Mouse (Mus musculus): ENCODE measurements around the gene 2310057N15Rik. TPM values are rescaled to one million over a fixed set of nuclear protein-coding genes. Genes with fewer than 3 reads are reported as not detected.
"Not testable (repeated sequence)": the region's sequence is repeated elsewhere in the genome, so short reads cannot be mapped to it uniquely, and the experiment has no call there.

Gene 2310057N15Rik
- not detected for total RNA-seq (2022)

DNA sequence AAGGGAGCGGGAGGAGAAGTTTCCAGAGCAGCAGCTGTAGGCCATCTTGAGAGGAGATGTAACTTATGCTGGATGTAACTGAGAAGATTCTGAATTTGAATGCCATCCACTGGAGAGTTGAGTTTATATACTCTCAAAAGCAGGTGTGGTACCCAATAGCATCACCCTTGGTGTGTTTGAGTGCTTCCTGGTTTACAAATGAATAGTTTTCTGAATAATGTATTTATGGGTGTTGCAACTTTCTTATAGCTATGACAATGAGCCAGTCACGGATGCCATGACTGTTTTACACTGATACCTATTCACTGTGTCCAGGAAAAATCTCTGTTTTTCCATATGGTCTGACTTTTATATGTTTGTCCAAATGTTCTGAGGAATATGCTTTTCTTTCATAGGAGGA is at the start of gene 2310057N15Rik:
Gene 2310057N15Rik, minus strand, starts transcription at position 101 of the 400 bp plus-strand sequence.
- DNase-seq (ENCODE audit: low spot score), result no peak

DNA sequence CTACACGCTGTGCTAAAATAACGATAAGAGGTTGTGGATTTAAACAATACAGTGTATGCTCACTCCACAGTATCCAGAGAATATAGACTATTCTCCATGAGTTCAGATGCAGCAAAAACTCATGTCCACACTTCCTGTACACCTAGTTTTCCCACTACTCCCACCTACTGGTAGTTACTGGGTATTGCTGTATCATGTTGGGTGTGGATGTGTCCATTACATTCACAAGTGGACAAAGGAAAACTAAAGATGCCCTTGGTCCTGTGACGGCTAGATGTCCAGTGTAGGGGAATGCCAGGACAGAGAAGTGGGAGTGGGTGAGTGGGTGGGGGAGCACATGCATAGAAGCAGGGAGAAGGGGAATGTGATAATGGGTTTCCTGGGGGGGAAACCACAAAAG is 49.7 kb upstream of the 2310057N15Rik start:
- no peak for DNase-seq (ENCODE audit: low spot score)

DNA sequence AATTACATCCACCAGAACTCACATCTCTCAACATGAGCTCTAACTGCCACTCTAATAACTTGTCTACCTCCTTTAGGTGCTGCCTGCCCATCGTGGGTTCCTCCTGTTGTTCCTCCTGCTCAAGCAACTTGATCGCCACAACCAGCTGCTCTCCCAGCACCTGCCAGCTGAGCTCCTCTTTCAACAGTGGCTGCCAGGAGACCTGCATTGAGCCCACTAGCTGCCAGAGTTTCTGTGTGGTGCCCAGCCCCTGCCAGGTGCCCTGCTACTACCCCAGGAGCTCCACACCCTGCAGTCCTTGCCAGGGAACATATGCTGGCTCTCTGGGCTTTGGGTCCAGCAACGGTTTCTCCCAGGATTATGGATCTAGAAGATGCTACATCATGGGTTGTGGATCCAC is 46.1 kb upstream of the 2310057N15Rik start, which contains the start of gene Krtap15:
Gene Krtap15, plus strand, starts transcription at position 150 of the 400 bp plus-strand sequence.
- DNase-seq (ENCODE audit: low spot score), result no peak

DNA sequence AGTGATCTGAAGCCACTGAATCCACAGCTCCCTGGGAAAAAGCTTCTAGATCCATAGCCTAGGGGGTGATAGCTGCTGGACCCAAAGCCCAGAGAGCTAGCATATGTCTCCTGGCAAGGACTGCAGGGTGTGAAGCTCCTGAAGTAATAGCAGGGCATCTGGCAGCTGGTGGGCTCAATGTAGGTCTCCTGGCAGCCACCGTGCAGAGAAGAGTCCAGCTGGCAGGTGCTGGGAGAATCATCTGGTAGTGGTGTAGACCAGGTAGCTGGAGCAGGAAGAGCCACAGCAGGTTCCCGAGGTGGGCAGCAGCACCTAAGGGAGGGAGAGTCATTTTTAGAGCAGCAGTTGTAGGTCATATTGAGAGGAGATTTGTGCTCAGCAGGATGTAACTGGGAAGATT is 37.8 kb upstream of the 2310057N15Rik start, which contains the start of gene Gm20741:
Gene Gm20741, minus strand, starts transcription at position 394 of the 400 bp plus-strand sequence.
- no peak for DNase-seq (ENCODE audit: low spot score)

DNA sequence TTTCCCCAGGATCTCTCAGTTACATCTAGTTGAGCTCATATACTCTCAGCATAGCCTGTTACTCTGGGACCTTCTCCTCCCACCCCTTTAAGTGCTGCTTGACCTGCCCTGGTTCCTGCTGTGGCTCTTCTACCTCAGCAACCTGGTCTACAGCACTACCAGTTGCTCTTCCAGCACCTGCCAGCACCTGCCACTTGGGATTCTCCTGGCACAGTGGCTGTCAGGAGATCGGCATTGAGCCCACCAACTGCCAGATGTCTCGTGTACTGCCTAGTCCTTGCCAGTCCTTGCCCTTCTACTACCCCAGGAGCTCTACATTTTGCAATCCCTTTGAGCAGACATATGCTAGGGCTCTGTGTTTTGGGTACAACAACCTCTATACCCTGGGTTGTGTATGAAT is 12.8 kb upstream of the 2310057N15Rik start:
- no peak for DNase-seq (ENCODE audit: low spot score)

DNA sequence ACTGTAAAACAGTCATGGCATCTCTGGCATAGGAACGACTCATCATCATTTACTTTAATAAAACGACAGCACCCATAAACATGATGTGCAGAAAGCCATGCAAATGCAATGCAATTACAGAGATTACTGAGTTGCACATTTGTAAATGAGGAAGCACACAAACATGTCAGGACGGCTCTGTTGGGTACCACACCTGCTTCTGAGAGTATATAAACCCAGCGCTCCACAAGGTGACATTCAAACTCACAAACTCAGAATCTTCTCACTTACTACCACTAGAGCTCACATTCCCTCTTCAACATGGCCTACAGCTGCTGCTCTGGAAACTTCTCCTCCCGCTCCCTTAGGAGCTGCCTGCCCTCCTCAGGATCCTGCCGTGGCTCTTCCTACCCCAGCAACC is 3.6 kb upstream of the 2310057N15Rik start, which contains the start of gene Gm5965:
Gene Gm5965, plus strand, starts transcription at position 301 of the 400 bp plus-strand sequence.
- no peak for DNase-seq (ENCODE audit: low spot score)

DNA sequence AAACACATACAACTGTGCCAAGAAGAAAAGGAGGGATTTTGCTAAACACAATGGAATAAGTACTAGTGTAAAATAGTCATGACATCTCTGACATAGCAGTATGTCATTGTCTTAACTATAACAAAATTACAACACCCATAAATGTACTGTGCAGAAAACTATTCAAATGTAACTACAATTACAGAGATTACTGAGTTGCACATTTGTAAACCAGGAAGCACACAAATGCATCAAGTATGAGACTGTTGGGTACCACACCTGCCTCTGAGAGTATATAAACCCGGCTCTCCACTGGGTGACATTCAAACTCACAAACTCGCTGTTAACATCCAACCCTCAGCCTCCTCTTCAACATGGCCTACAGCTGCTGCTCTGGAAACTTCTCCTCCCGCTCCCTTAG is 15.5 kb downstream of the 2310057N15Rik start, which contains the start of gene 2310034C09Rik:
Gene 2310034C09Rik, plus strand, starts transcription at position 301 of the 400 bp plus-strand sequence.
- not testable (repeated sequence) for DNase-seq (ENCODE audit: low spot score)

DNA sequence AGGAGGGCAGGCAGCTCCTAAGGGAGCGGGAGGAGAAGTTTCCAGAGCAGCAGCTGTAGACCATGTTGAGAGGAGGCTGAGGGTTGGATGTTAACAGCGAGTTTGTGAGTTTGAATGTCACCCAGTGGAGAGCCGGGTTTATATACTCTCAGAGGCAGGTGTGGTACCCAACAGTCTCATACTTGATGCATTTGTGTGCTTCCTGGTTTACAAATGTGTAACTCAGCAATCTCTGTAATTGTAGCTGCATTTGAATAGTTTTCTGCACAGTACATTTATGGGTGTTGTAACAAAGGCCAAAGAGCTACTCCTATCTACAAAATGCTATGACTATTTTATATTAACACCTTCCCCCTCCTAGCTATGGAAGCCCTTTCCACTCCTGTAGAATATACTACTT is 22.5 kb downstream of the 2310057N15Rik start, which contains the start of gene Krtap13:
Gene Krtap13, minus strand, starts transcription at position 101 of the 400 bp plus-strand sequence.
- not testable (repeated sequence) for DNase-seq (ENCODE audit: low spot score)

DNA sequence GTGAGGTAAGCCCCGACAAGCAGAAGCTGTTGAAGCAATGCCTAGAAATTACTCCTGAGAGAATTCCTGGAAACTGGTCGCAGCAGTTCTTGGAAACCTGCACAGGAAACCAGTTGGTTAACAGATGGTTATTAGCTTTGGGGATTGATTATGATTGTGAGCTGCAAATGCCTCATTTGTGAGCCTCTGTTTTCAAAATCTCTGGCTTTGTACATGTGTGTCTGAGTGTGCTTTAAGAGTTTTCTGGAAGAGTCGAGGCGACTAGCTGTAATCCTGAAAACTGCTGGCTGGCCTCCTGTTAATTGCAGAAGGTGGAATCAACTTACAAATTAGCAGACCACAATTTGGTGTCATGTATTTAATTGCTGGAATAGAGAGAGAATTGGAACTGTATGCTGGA is 26.1 kb downstream of the 2310057N15Rik start:
- no peak for DNase-seq (ENCODE audit: low spot score)

DNA sequence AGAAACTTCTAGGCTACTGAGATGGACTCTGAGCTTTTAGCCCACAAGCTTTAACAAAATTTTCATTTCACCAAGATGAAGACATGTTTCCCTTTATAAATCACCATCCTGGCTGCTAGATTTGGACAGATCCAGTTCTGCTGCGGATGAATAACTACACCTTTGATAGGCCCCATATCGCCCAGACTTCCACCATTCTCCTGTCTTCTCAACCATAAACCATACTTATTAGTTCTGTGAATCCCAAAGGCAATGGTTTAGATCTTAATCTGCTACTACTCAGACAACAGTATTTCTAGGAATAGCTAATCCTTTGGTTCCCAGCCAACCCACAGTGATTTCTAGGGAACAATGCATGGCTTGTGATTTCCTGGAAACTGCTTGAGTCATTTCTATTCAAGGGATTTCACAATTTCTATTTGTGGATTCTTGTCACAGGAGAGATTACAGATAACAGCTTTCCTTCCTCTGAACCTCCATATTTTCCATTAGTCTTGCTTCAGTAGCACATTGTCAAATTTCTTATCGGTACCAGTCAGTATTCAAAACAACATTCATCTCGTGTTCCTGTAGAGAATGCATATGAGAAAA is 29.2 kb downstream of the 2310057N15Rik start:
- no peak for DNase-seq (ENCODE audit: low spot score)

DNA sequence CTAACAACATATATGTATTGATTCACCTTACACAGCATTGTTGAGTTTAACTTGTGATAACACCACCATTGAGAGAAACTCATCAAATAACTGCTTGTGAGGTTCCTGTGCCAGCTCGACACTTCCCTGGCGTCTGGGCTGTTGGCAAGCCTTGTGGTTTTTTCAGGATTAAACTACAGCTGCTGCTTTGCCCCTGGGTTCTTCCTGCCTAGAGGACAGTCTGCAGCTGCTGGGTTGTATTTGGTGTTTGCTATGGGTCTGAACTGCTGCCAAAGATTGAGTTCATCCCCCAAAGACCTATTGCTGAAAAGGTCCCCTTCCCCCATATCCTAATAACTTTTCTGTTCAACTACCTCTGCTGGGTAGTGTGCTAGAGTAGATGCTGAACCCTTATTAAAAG is 38.6 kb downstream of the 2310057N15Rik start:
- DNase-seq (ENCODE audit: low spot score), result no peak

DNA sequence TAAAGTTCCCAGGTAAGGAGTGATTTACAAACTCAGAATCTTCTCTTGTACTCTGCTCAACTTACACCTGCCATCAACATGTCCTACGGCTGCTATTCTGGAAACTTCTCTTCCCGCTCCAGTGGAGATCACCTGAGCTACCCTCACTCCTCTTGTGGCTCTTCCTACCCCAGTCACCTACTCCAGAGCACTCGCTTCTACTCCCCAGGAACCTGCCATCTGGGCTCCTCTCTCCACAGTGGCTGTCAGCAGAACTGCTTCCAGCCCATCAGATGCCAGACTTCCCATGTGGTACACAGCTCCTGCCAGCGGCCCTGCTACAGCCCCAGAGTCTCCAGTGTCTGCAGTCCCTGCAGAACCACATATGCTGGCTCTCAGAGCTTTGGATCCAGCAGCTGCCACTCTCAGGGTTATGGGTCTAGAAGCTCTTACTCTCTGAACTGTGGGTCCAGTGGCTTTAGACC is 45.2 kb downstream of the 2310057N15Rik start, which contains the start of gene Krtap13-1:
Gene Krtap13-1, plus strand, starts transcription at position 51 of the 464 bp plus-strand sequence.
- DNase-seq (ENCODE audit: low spot score), result no peak

Other genes starting within 250 kb of the 2310057N15Rik start
- not detected for gene Cldn8, start 211.0 kb downstream of the 2310057N15Rik start, total RNA-seq (2022)
- gene Krtap24-1, start 161.9 kb downstream of the 2310057N15Rik start, total RNA-seq (2022), result not detected
- gene 2310079G19Rik, start 146.5 kb downstream of the 2310057N15Rik start, total RNA-seq (2022), result not detected
- not detected for gene Krtap26-1, start 126.4 kb downstream of the 2310057N15Rik start, total RNA-seq (2022)
- gene Krtap27-1, start 102.5 kb downstream of the 2310057N15Rik start, total RNA-seq (2022), result not detected
- not detected for gene 2310061N02Rik, start 66.2 kb downstream of the 2310057N15Rik start, total RNA-seq (2022)
- gene Krtap13-1, start 45.3 kb downstream of the 2310057N15Rik start, total RNA-seq (2022), result not detected
- gene Krtap13, start 22.6 kb downstream of the 2310057N15Rik start, total RNA-seq (2022), result not detected
- not detected for gene 2310034C09Rik, start 15.4 kb downstream of the 2310057N15Rik start, total RNA-seq (2022)
- gene Gm5965, start 3.7 kb upstream of the 2310057N15Rik start, total RNA-seq (2022), result not detected
- not detected for gene Gm20741, start 38.0 kb upstream of the 2310057N15Rik start, total RNA-seq (2022)
- gene Krtap15, start 46.0 kb upstream of the 2310057N15Rik start, total RNA-seq (2022), result not detected
- not detected for gene Krtap14, start 51.9 kb upstream of the 2310057N15Rik start, total RNA-seq (2022)
- gene Krtap19-1, start 95.2 kb upstream of the 2310057N15Rik start, total RNA-seq (2022), result not detected
- gene Krtap19-2, start 100.1 kb upstream of the 2310057N15Rik start, total RNA-seq (2022), result not detected
- gene Krtap19-3, start 103.8 kb upstream of the 2310057N15Rik start, total RNA-seq (2022), result not detected
- gene Krtap19-4, start 110.9 kb upstream of the 2310057N15Rik start, total RNA-seq (2022), result not detected
- gene Krtap19-5, start 122.3 kb upstream of the 2310057N15Rik start, total RNA-seq (2022), result not detected
- gene Krtap19-9b, start 158.1 kb upstream of the 2310057N15Rik start, total RNA-seq (2022), result not detected
- not detected for gene Krtap16-3, start 188.7 kb upstream of the 2310057N15Rik start, total RNA-seq (2022)
- gene Krtap22-2, start 236.6 kb upstream of the 2310057N15Rik start, total RNA-seq (2022), result not detected
- gene Gm10229, start 241.1 kb upstream of the 2310057N15Rik start, total RNA-seq (2022), result not detected

Measured in heart, adult 8-10 months (tissue).